Mouse (Mus musculus) adrenal gland, postnatal 0 days (tissue): Measurements from ENCODE around the gene Slc22a6. TPM values are rescaled to one million over a fixed set of nuclear protein-coding genes. Genes with fewer than 3 reads are reported as not detected.

Source experiments
- polyA plus RNA-seq: library from polyadenylated mRNA; unstranded; fragments of >200 nt; fragmentation: Nextera tagmentation; extraction: Ambion mirVana; gene quantifications from 2 replicates; pipeline ENCODE4 v1.2.1, GENCODE M21; 2015

Gene Slc22a6
- polyA plus RNA-seq, result 0.23 and 0.54 TPM in 2 replicates

GRCm38 (mm10) chr19:8617904-8618303, at the start of gene Slc22a6:
Gene Slc22a6 (plus strand): TSS chr19:8618039.

DNA sequence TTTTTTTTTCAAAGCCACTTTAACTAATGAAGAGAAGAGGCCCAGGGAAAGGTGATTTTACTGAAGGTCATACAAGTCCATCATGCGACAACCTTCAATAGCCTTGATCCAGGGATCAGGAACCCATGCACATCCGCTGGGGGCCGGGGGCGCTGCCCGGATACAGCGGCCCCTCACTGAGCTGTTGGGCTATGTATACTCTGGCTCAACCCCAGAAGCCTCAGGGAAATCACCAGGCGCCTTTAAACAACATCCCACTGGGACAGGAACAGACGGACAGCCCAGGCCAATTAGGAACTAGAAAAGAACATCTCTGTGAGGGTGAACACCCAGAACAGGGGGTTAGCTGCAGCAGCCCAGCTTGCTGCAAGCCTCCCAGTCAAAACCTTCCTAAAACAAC, 26.9 kb upstream of the Slc22a6 start, which contains the start of gene Slc22a8:
Slc22a8 (plus strand) TSS at position 301 of the 400 bp plus-strand sequence.

GRCm38 (mm10) chr19:8663360-8663839, 45.6 kb downstream of the Slc22a6 start, which contains the start of gene Chrm1:
Gene Chrm1 (plus strand): TSS chr19:8663789.

Other genes with a start within 250 kb of the Slc22a6 start
- 0.17 TPM in 1 of 2 replicates, not detected in the other for gene Slc22a30, start 212.9 kb upstream of the Slc22a6 start, polyA plus RNA-seq
- gene Slc22a8, start 26.8 kb upstream of the Slc22a6 start, polyA plus RNA-seq, result 0.18 and 0.49 TPM in 2 replicates
- 0.91 and 2.2 TPM in 2 replicates for gene Chrm1, start 45.8 kb downstream of the Slc22a6 start, polyA plus RNA-seq
- gene Slc3a2, start 105.3 kb downstream of the Slc22a6 start, polyA plus RNA-seq, result 83.1 and 141 TPM in 2 replicates
- 55.6 and 64.3 TPM in 2 replicates for gene Wdr74, start 117.8 kb downstream of the Slc22a6 start, polyA plus RNA-seq
- not detected in 2 replicates for gene 1700092M07Rik, start 122.7 kb downstream of the Slc22a6 start, polyA plus RNA-seq
- gene Stx5a, start 123.4 kb downstream of the Slc22a6 start, polyA plus RNA-seq, result 85.3 and 122 TPM in 2 replicates
- gene Nxf1, start 139.0 kb downstream of the Slc22a6 start, polyA plus RNA-seq, result 57.3 and 70.5 TPM in 2 replicates
- gene Tmem223, start 153.0 kb downstream of the Slc22a6 start, polyA plus RNA-seq, result 187 and 192 TPM in 2 replicates
- 117 and 159 TPM in 2 replicates for gene Tmem179b, start 156.4 kb downstream of the Slc22a6 start, polyA plus RNA-seq
- gene Taf6l, start 168.4 kb downstream of the Slc22a6 start, polyA plus RNA-seq, result 14.0 and 14.5 TPM in 2 replicates
- 250 and 252 TPM in 2 replicates for gene Polr2g, start 180.5 kb downstream of the Slc22a6 start, polyA plus RNA-seq
- 3.5 and 3.7 TPM in 2 replicates for gene Zbtb3, start 184.5 kb downstream of the Slc22a6 start, polyA plus RNA-seq
- 19.5 and 25.9 TPM in 2 replicates for gene Ttc9c, start 201.3 kb downstream of the Slc22a6 start, polyA plus RNA-seq
- gene Hnrnpul2, start 202.0 kb downstream of the Slc22a6 start, polyA plus RNA-seq, result 2.6 and 4.1 TPM in 2 replicates
- gene AC129217.1, start 211.7 kb downstream of the Slc22a6 start, polyA plus RNA-seq, result not detected in 2 replicates
- 50.5 and 77.3 TPM in 2 replicates for gene Bscl2, start 219.4 kb downstream of the Slc22a6 start, polyA plus RNA-seq
- 32.7 and 80.6 TPM in 2 replicates for gene Gng3, start 221.2 kb downstream of the Slc22a6 start, polyA plus RNA-seq
- 15.3 and 22.8 TPM in 2 replicates for gene Lrrn4cl, start 232.7 kb downstream of the Slc22a6 start, polyA plus RNA-seq